Mouse (Mus musculus): Measurements from ENCODE around the gene Cdh23.
"Not testable (repeated sequence)": the region's sequence is repeated elsewhere in the genome, so short reads cannot be mapped to it uniquely, and the experiment has no call there.

Gene Cdh23

DNA sequence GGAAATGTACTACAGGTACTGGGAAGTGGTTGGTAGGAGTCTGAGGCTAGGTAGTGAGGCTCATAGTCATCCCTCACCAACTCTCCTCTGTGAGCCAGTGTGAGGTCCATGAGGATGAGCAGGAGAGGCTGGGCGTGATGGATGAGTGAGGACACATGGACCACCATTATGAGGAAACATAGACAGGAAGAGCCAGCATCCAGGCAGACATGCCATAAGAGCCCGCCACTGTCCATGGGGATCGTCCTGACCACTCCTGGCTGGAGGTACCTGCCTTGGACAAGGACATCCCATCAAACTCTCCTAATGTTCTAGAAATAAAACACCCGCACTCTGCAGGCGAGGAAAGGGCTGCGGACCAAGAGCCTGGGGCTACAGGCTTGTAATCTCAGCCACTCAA is at the start of gene Cdh23:
Cdh23 (minus strand) TSS at position 101 of the 400 bp plus-strand sequence.
- DNase-seq, result no peak

DNA sequence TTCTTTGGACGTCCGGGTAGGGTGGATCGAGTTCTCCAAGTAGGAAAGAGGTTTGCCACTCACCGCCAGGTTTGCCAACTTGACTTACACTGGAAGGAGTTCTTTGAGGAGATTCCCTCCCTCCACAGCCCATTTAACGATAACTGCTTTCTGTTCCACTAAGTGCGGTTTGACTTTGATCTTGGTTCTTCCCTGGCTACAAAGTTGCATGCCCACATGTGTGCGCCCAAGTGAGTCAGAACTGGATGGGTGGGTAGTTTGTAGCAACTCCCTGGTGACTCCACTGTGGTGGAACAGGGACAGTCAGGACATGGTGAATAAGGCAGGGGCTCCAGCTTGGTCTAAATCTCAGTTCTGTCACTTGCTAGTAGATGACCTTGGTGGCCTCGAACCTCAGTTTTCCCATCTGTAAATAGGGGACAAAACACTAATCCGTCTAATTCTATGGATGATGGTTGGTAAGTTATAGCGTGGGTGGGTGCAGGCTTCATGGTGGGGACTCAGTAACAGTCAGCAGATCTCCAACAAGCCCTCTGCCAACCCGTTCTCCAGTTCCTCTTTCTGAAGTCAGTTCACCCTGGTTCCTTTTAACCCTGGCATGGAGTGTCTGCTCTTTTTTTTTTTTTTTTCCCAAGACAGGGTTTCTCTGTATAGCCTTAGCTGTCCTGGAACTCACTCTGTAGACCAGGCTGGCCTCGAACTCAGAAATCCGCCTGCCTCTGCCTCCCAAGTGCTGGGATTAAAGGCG is 48.4 kb upstream of the Cdh23 start:
- no peak for DNase-seq

DNA sequence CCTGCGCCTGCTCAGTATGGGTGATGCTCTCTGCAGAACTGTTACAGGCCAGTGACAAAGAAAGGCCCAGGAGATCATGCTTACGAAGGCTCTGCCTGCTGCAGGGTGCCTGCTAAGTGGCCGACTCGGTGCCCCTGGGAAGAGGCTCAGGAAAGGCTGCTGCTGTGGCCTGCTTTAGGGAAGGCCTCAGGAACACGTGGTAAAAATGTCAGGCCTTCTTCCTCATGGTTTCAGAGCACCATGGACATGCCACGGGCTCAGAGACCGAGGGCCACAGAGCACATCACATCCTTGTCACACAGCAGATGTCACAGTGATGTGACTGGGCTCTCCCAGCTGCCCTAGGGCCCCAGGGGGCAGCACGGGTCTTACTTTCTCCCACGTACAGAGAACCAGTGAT is 47.4 kb upstream of the Cdh23 start:
- no peak for DNase-seq

DNA sequence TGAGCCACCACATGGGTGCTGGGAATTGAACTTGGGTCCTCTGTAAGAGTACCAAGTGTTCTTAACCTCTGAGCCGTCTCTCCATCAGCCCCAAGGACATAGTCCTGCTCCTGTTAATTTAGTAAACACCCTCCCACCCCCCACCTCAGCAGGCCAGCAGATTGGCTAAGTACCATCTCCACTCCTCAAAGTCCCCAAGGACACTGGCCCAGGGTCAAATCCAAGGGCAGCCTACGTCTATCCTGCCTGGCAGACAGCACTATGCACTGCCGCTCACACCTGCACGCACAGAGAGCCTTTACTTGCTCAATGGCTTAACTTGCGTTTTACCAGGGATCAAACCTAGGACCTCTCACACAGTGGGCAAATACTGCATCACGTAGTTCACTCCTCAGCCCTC is 46.7 kb upstream of the Cdh23 start:
- no peak for DNase-seq

DNA sequence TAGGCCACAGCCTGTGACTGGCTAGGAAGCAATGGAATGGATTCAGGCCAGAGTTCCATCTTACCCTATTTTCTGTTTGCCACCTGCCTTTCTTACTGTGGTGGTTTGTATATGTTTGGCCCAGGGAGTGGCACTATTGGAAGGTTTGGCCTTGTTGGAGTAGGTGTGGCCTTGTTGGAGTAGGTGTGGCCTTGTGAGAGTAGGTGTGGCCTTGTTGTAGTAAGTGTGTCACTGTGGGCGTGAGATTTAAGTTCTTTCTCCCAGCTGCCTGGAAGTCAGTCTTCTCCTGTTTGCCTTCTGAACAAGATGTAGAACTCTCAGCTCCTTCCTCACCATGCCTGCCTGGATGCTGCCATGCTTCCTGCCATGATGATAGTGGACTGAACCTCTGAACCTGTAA is 46.0 kb upstream of the Cdh23 start:
- not testable (repeated sequence) for DNase-seq

DNA sequence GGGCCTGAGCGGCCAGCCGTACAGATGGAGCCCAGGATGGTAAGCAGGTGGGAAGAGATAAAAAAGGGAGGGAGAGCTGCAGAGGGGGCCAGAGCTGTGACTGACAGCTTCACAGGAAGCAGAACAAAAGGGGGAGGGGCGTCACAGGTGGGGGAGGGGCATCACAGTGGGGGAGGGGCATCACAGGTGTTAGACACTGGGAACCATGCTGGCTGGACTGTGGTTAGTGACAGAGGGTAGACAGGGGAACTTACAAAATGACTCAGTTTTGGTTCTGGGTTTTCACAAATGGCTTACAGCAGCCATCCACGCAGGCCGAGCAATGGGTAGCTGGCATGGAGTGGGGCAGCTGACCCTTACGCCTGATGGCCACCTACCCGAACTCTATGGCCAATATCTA is 45.1 kb upstream of the Cdh23 start:
- DNase-seq, result no peak

DNA sequence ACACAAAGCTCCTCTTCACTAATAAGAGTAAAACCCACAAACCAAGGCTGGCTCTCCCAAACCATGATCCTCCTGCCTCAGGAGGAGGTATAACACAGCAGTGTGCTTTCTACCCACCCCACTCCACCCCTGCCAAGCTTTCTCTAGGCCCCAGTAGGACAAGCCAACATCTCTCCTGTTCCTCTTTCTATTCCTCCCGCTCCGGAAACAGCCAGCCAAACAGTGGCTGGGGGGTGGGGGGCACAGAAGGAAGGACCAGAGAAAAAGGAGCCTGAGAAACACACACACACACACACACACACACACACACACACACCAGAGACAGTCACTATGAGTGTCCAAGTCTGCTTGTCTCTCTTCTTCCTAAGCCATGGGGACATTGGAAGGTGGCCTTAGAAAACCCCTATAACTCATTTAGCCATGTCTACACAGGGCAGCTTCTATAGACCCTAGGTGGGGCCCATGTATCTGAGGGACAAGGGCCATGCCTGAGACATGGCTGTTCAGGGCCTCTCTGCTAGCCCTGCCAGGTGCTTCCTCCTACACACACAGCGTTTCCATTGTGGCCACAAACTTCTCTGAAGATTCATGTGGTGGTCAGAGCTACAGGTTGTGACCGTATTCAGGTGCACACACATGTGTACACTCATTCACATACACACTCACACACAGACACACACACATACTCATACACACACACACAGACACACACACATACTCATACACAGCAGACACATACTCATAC is 43.5 kb upstream of the Cdh23 start:
- no peak for DNase-seq

DNA sequence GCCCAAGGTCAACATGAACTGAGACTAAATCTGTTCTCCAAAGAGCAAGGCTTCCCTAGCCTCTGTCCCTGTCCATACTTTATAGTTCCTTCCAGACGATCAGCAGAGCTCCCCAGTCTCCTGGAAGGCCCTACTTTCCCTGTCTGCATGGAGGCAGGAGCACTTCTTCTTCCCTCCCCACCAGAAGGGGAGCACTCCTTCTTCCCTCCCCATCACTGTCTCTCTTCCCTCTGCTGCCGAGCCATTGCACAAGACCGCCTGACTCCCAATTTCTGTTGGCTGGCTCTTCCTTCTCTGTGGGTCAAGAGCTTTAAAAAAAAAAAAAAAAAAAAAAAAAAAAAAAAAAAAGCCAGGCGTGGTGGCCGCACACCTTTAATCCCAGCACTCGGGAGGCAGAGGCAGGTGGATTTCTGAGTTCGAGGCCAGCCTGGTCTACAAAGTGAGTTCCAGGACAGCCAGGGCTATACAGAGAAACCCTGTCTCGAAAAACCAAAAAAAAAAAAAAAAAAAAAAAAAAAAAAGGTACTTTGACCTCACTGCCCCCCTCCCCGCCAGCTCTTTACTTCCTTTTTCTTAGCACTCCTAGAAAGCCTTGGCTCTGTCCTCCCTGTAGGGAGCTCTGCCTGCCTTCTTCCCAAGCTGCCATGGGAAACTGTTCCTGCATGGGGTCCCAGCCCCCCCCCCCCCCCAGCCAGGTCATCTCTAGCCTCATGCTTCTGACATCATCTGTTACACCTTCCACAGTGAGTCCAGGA is 41.8 kb upstream of the Cdh23 start:
- no peak for DNase-seq

DNA sequence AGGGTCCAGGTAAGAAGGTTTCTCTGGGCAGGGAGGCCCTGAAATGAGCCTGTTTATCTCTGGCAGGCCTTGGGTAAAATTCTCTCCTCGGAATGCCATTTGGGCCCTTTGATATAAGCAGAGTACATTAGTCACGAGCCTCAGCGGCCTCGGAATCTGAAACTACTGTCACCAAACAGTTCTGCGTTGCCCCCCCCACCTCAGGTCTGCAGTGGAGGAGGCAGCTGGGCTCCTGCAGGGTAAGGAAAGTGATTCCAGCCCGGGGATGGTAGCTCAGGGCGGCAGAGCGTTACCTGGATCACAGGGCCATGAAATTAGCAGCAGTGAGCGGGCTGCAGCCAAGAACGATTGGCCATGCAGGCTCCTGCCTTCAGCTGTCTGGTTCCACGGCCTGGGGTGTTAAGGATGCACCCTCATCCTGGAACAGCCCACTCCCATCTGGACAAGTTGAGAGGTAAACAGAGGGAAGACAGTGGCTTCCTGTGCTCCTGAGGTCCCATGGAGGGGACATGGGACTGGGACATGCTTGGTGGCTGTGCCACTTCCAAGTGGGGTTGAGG is 41.0 kb upstream of the Cdh23 start:
- no peak for DNase-seq

DNA sequence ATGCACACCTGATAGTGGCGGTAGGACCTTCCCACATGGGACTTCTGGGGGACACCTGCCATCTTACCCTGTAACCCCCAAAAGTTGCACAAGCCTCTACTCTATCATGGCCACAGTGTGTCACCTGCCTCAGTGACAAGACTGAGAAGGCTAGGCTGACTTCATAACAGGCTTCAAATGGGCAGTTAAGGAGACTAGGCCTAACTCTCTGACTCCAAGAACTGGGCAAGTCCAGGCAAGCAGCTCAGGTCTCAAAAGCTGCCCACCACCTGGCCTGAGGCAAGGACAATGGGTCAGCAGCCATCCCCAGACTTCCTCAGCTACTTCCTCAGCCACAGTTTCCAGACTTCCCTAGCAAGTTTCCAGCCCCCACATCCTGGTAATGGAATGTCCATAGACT is 39.4 kb upstream of the Cdh23 start:
- DNase-seq, result no peak

DNA sequence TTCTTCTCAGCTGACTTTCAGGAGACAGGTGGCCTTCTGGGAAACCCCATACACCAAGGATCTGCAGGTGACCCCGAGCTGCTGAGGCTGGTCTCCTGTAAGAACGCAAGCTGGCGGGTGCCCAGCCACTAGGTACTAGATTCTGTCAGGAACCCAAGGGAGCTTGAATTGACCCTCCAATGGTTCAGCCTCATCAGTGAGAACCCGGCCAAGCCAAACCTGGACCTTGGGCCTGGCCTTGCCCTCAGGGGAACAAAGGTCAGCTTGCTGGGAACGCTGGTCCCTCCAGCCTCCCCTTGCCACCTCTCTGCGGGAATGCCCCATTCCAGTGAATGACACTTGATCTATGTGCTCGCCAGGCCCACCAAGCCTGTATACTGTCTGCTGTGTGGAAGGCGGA is 37.2 kb upstream of the Cdh23 start:
- DNase-seq, result no peak

DNA sequence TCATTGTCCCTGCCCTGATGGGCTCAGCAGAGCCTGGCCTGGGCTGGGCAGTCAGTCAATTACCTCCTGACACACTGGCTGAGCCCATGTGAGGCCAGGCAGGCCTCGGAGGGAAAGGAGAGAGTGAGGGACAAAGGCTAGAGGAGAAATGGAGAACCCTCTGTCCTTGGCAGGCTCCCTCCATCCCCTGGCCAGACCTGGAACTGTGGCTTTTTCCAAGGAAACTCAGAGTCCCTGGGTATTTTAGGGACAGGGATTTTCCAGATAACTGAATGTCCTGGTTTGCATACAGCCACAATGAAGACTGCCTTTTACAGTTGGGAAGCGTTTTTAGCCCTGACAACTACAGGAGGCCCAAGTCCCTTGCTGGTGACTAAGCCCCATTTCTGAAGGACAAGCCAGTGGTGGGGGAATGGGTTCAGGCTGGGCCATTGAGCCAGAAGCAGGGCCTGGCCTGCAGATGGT is 36.1 kb upstream of the Cdh23 start:
- DNase-seq, result no peak

DNA sequence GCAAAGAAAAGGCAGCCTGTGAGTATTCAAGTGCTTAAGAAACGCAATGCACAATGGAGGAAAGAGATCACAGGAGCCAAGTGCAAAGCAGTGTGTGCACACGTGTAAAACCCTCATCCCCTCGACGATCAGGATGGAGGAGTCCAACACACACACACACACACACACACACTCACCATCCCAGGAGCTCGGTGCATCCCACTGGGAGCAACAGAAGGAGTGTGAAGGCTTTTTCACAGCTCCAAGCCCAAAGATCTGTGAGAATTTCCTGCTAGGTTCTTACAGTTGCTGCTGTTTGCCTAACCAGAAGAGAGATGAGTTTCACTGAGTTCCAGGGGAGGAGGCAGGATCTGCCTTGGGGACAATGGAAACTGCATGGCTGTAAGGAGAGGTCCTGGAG is 35.5 kb upstream of the Cdh23 start:
- DNase-seq, result no peak

DNA sequence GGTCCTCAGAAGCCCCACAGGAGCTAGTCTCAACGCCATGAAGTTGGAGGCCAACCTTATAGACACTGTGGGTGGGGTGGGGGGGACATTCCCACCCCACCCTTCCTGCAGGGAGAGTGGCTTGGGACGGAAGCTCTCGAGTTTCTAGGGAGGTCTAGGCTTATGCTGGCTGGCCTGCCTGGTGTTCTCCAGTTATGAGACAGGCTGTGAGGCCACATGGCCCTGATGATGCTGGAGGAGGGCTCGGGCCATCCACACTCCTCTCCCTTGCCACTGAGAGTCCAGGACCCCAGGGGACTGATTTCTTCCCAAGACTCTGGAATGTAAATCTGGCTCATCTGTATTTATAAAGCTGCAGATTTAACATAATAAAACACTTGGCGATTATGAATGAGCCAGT is 31.0 kb upstream of the Cdh23 start:
- no peak for DNase-seq

DNA sequence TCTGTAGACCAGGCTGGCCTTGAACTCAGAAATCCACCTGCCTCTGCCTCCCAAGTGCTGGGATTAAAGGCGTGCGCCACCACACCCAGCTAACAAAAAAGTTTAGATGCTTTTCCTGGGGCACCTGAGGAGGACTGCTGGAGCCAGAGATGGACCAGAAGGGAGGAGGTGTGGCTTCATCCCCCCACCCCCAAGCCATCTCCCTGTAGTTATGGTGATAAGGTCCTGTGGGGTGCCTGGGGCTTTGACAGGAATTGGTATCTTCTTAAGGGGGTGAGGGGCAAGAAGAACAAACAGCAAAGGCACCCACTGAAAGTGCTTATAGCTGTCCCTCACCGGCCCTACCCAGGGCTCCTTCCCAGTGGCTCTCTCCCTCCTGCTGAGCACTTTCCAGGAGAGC is 30.6 kb upstream of the Cdh23 start:
- DNase-seq, result no peak

DNA sequence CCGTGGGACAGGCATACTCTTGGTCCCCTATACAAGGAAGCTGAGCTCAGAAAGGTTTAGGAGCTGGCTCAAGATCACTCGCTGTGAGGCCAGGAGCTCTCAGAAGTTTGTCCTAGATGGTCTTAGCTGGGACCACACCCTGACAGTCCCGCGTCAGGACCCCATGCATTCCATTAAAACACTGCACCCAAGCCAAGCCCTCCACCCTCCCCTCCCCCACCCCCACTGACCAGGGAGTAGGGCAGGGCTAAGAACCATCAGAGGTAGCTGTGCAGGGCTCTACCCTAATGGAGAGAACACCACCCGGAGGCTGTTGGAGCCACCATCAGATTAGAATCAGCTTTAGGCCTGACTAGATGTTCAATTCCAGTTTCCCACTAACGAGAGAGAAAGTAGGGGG is 28.2 kb upstream of the Cdh23 start:
- no peak for DNase-seq

DNA sequence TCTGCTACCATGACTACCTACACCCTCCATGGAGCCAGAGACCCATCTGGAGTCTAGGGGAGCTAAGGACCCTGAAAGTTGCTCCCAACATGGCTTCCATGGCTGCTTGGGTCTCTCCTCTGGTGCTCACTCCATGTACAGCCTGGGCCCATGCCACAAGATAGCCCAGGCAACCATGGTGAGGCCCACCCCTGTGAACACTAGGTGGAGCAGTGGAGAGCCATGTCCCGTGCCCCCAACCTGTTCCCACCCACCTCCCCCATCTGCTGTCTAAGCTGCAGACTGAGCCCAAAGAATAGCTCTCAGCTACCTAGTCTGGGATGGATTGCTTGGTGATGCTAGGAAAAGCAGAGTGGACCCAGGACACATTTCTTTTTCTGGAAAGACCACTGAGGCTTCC is 27.1 kb upstream of the Cdh23 start:
- DNase-seq, result no peak

DNA sequence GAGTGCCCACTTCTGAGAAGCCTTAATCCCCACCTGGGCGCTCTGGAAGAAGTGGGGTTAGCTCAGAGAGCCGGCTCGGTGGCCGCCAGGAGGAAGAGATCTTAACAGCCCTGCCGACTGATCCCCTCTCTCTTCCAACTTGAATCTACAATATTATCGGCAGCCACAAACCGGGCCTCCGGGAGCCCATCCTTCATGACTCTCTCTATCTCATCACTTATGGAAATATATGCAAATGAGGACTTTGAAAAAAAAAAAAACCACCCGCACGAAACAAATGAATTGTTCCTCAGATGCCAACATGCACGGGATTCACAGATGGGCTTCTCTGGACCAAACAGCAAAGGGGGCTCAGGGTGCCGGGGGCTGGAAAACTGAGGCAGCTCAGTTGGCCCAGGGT is 25.4 kb upstream of the Cdh23 start:
- DNase-seq, result no peak

DNA sequence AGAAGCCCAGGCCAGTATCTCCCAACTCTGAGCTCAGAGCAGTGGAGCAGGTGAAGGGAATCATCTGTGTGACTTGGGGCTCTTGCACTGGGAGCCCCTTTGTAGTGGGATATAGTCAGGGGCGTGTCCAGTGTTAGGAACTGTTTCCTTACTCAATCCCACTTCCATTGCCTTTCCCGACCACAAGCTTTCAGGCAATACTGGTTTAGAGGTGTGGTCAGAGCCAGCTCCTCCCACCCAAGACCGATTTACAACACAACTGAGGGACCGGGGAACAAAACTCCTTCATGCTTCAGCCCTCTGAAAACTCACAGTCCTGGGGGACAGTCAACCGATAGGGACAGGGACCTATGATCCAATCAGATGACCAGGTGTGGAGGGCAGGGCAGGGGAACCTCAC is 24.2 kb upstream of the Cdh23 start:
- DNase-seq, result no peak

DNA sequence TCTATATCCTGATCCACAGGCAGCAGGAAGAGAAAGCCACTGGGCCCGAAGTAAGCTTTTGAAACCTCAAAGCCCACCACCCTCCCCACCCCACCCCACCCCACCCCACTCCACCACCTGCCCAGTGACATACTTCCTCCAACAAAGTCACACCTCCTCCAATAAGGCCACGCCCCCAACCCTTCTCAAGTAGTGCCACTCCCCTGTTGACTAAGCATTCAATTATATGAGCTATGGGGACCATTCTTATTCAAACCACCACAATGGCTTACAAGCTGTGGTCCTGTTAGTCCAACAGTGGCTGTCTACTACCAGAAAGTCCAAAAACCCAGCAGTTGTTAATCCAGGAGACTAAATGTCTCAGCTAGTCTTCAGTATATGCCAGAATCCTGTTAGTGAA is 22.2 kb upstream of the Cdh23 start:
- no peak for DNase-seq

DNA sequence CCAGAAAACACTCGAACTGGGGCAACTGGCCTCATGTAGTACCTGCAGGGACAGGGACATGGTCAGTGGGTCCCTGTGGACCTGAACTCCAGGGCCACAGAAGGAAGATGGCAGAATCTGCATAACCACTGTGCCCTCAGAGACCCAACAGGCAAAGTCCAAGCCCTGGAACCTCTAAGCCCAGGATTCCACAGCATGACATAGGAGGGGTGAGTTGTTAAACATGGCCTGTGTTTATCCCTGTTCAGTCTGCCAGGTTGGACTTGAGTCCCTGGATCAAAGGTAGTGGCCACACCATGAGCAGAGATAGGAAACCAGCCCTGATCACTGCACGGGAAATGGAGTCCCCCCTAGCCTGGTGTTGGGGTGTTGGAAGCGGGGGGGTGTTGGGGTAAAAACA is 20.2 kb upstream of the Cdh23 start:
- DNase-seq, result no peak

DNA sequence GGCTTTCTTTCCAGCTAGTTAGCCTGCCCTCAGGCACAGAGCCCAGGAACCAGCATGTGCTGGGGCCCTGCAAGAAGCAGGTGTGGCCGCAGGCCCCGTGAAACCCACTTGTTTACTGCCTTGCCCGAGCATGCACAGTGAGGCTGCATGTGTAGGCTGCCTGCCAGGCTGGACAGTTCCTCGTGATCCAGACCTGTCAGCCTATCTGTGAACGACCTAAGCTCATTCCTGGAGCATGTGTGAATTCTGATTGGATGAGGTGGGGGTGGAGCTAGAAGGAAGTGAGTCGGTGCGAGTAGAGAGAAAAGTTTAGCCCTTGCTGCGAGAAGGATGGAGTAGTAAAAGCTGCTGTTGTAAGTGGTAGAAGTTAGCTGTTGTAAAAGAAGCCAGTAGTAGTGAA is 16.0 kb upstream of the Cdh23 start:
- DNase-seq, result not testable (repeated sequence)

DNA sequence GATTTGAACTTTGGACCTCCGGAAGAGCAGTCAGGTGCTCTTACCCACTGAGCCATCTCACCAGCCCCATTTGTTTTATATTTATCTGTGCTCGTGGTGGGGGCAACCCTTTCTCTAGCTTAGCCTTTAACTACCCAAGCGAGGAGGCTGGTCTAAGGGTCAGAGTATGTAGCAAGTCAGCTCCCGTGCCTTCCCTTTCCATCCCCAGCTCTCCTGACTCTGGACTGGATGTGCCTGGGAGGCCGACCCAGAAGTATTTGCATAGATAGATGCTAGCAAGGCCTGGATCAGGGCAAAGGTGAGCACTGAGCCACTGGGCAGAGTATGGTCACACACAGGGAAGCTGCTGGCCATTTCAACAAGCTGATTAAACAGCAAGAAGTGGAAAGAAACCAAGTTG is 12.5 kb upstream of the Cdh23 start:
- peak; percentile 62 for DNase-seq

DNA sequence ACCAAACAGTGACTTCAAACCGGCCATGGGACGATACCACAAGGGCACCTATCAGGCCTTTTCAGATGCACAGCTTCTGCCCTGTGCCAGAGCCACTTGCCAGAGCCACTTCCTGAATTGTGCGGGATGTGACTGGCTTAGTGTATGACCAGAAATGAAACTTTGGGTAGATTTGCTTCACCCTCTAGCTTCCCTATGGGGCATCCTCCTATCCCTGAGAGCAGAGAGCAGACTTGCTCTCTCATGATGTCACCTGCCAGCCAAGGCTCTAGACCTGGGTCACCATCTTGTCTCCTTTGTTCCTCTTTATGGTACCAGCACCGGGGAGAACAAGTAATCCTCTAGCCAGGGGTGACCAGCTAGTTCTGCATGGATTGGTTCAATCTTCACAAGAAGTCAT is 10.0 kb upstream of the Cdh23 start:
- DNase-seq, result no peak
